Mouse (Mus musculus): ENCODE measurements around the gene Wnt3. TPM values are rescaled to one million over a fixed set of nuclear protein-coding genes. Genes with fewer than 3 reads are reported as not detected.

Gene Wnt3
- total and polyA plus RNA-seq, 3 experiments: 0.11 TPM; not detected in 2

GRCm38 (mm10) chr11:103801128-103801527 lies 27.2 kb downstream of the Wnt3 start:
- DNase-seq (ENCODE audit: low spot score): no peak
- ATAC-seq (ENCODE audit: extremely low read depth, insufficient number of reproducible peaks, low FRiP score, poor library complexity, severe bottlenecking): no peak
- no peak for TF ChIP-seq CTCF (IDR thresholded peaks at IDR 0.05; ENCODE audit: low read depth, low read length)
- H3K4me1 ChIP-seq (ENCODE audit: insufficient read depth, low read depth, low read length): no peaks in the 10 kb centered on the region
- no peak overlapping the region for H3K4me3 ChIP-seq (ENCODE audit: low read depth, low read length)
- no peaks in the 10 kb centered on the region for H3K36me3 ChIP-seq (replicated peaks)
- H3K27me3 ChIP-seq (ENCODE audit: insufficient read depth, low read length): peaks cover 12% of the 10 kb centered on the region
- peaks cover 5% of the 10 kb centered on the region for H3K9me3 ChIP-seq (replicated peaks)

- no peak for TF ChIP-seq GATA1 (IDR thresholded peaks at IDR 0.05; ENCODE audit: borderline replicate concordance, low read length)
- TF ChIP-seq POLR2AphosphoS5 (IDR thresholded peaks at IDR 0.05; ENCODE audit: insufficient replicate concordance, low read depth, low read length): no peak
- no peak for TF ChIP-seq TAL1 (conservative IDR thresholded peaks at IDR 0.05; ENCODE audit: low read depth, low read length)
- no peak for TF ChIP-seq GATA2 (IDR thresholded peaks at IDR 0.05; ENCODE audit: borderline replicate concordance, low read depth, low read length)
- TF ChIP-seq CTCF (IDR thresholded peaks at IDR 0.05; ENCODE audit: low read depth, low read length): no peak
- H3K27me3 ChIP-seq (ENCODE audit: insufficient read depth, low read length): peaks cover 15% of the 10 kb centered on the region
- H3K4me1 ChIP-seq (ENCODE audit: insufficient read depth, low read depth, low read length): no peaks in the 10 kb centered on the region
- H3K9me3 ChIP-seq (replicated peaks): peaks cover 11% of the 10 kb centered on the region
- H3K4me3 ChIP-seq (ENCODE audit: low read depth, low read length): no peak overlapping the region
- ATAC-seq (ENCODE audit: extremely low read depth, insufficient number of reproducible peaks, low FRiP score, poor library complexity, severe bottlenecking): no peak
- DNase-seq (ENCODE audit: low spot score): no peak
- no peaks in the 10 kb centered on the region for H3K36me3 ChIP-seq (replicated peaks)
These were observed 30.2 kb downstream of the Wnt3 start for GRCm38 (mm10) chr11:103804126-103804525.

- H3K9me3 ChIP-seq (replicated peaks): peaks cover 17% of the 10 kb centered on the region
- no peaks in the 10 kb centered on the region for H3K36me3 ChIP-seq (replicated peaks)
- TF ChIP-seq TAL1 (conservative IDR thresholded peaks at IDR 0.05; ENCODE audit: low read depth, low read length): no peak
- TF ChIP-seq CTCF (IDR thresholded peaks at IDR 0.05; ENCODE audit: low read depth, low read length): no peak
- no peak for TF ChIP-seq GATA1 (IDR thresholded peaks at IDR 0.05; ENCODE audit: borderline replicate concordance, low read length)
- TF ChIP-seq POLR2AphosphoS5 (IDR thresholded peaks at IDR 0.05; ENCODE audit: insufficient replicate concordance, low read depth, low read length): no peak
- no peak for TF ChIP-seq GATA2 (IDR thresholded peaks at IDR 0.05; ENCODE audit: borderline replicate concordance, low read depth, low read length)
These were observed 30.9 kb downstream of the Wnt3 start for GRCm38 (mm10) chr11:103804804-103805203.

GRCm38 (mm10) chr11:103807966-103808365 lies 34.0 kb downstream of the Wnt3 start:
- ATAC-seq (ENCODE audit: extremely low read depth, insufficient number of reproducible peaks, low FRiP score, poor library complexity, severe bottlenecking): no peak
- H3K36me3 ChIP-seq (replicated peaks): no peaks in the 10 kb centered on the region
- peaks cover 33% of the 10 kb centered on the region for H3K9me3 ChIP-seq (replicated peaks)
- DNase-seq (ENCODE audit: low spot score): no peak
- no peak overlapping the region for H3K4me3 ChIP-seq (ENCODE audit: low read depth, low read length)
- no peaks in the 10 kb centered on the region for H3K4me1 ChIP-seq (ENCODE audit: insufficient read depth, low read depth, low read length)
- TF ChIP-seq GATA2 (IDR thresholded peaks at IDR 0.05; ENCODE audit: borderline replicate concordance, low read depth, low read length) (no peak), POLR2AphosphoS5 (IDR thresholded peaks at IDR 0.05; ENCODE audit: insufficient replicate concordance, low read depth, low read length) (no peak), CTCF (IDR thresholded peaks at IDR 0.05; ENCODE audit: low read depth, low read length) (no peak), TAL1 (conservative IDR thresholded peaks at IDR 0.05; ENCODE audit: low read depth, low read length) (no peak), GATA1 (IDR thresholded peaks at IDR 0.05; ENCODE audit: borderline replicate concordance, low read length) (no peak)
- H3K27me3 ChIP-seq (ENCODE audit: insufficient read depth, low read length): peaks cover 18% of the 10 kb centered on the region

More at GRCm38 (mm10) chr11:103804804-103805203, 30.9 kb downstream of the Wnt3 start:
- ATAC-seq (ENCODE audit: extremely low read depth, insufficient number of reproducible peaks, low FRiP score, poor library complexity, severe bottlenecking): no peak
- no peak overlapping the region for H3K4me3 ChIP-seq (ENCODE audit: low read depth, low read length)
- H3K27me3 ChIP-seq (ENCODE audit: insufficient read depth, low read length): peaks cover 15% of the 10 kb centered on the region
- no peak for DNase-seq (ENCODE audit: low spot score)
- H3K4me1 ChIP-seq (ENCODE audit: insufficient read depth, low read depth, low read length): no peaks in the 10 kb centered on the region

- H3K27me3 ChIP-seq (ENCODE audit: insufficient read depth, low read length): peaks cover 19% of the 10 kb centered on the region
- ATAC-seq (ENCODE audit: extremely low read depth, insufficient number of reproducible peaks, low FRiP score, poor library complexity, severe bottlenecking) (no peak), DNase-seq (ENCODE audit: low spot score) (no peak)
- no peak for TF ChIP-seq CTCF (IDR thresholded peaks at IDR 0.05; ENCODE audit: low read depth, low read length)
- TF ChIP-seq GATA2 (IDR thresholded peaks at IDR 0.05; ENCODE audit: borderline replicate concordance, low read depth, low read length): no peak
- TF ChIP-seq GATA1 (IDR thresholded peaks at IDR 0.05; ENCODE audit: borderline replicate concordance, low read length): no peak
- no peak for TF ChIP-seq POLR2AphosphoS5 (IDR thresholded peaks at IDR 0.05; ENCODE audit: insufficient replicate concordance, low read depth, low read length)
- TF ChIP-seq TAL1 (conservative IDR thresholded peaks at IDR 0.05; ENCODE audit: low read depth, low read length): no peak
- H3K4me1 ChIP-seq (ENCODE audit: insufficient read depth, low read depth, low read length): no peaks in the 10 kb centered on the region
- no peak overlapping the region for H3K4me3 ChIP-seq (ENCODE audit: low read depth, low read length)
- no peaks in the 10 kb centered on the region for H3K36me3 ChIP-seq (replicated peaks)
- H3K9me3 ChIP-seq (replicated peaks): peaks cover 33% of the 10 kb centered on the region
These were observed 35.0 kb downstream of the Wnt3 start for GRCm38 (mm10) chr11:103808771-103809610.

GRCm38 (mm10) chr11:103809611-103810598 lies 36.0 kb downstream of the Wnt3 start:
- H3K9me3 ChIP-seq (replicated peaks): peaks cover 33% of the 10 kb centered on the region
- TF ChIP-seq POLR2AphosphoS5 (IDR thresholded peaks at IDR 0.05; ENCODE audit: insufficient replicate concordance, low read depth, low read length): no peak
- no peak for TF ChIP-seq CTCF (IDR thresholded peaks at IDR 0.05; ENCODE audit: low read depth, low read length)
- no peak for TF ChIP-seq GATA2 (IDR thresholded peaks at IDR 0.05; ENCODE audit: borderline replicate concordance, low read depth, low read length)
- no peak for TF ChIP-seq TAL1 (conservative IDR thresholded peaks at IDR 0.05; ENCODE audit: low read depth, low read length)
- no peak for TF ChIP-seq GATA1 (IDR thresholded peaks at IDR 0.05; ENCODE audit: borderline replicate concordance, low read length)
- ATAC-seq (ENCODE audit: extremely low read depth, insufficient number of reproducible peaks, low FRiP score, poor library complexity, severe bottlenecking) (no peak), DNase-seq (ENCODE audit: low spot score) (no peak)
- H3K4me1 ChIP-seq (ENCODE audit: insufficient read depth, low read depth, low read length): no peaks in the 10 kb centered on the region
- peaks cover 13% of the 10 kb centered on the region; the same call in 1 of the 2 replicates for H3K27me3 ChIP-seq (ENCODE audit: insufficient read depth, low read length)
- H3K4me3 ChIP-seq (ENCODE audit: low read depth, low read length): no peak overlapping the region; the same call in 1 of the 2 replicates
- no peaks in the 10 kb centered on the region for H3K36me3 ChIP-seq (replicated peaks)

All from G1E (cell line).